Mouse (Mus musculus) neural tube, embryonic 11.5 days (tissue): ENCODE data around the gene Dnajc14. TPM values are rescaled to one million over a fixed set of nuclear protein-coding genes. Genes with fewer than 3 reads are reported as not detected.

Source experiments
- ATAC-seq: fragments of 200-750 bp; cut with Nextera tagmentation; 2 replicates; pipeline ENCODE4 v1.8.0; 2017; ENCODE audit warnings: moderate number of reproducible peaks, mild to moderate bottlenecking, moderate TSS enrichment, moderate library complexity; ENCODE audit not compliant: insufficient read depth, low FRiP score, low TSS enrichment
- DNase-seq: peaks from one replicate; pipeline ENCODE4 v3.0.0-alpha.2; 2015; ENCODE audit warnings: low spot score
- H3K27ac ChIP-seq: fragments of 300-500 bp; sonication (generic); 2 replicates; pipeline ENCODE4 v1.5.1; 2014; ENCODE audit warnings: low read depth, mild to moderate bottlenecking, low read length
- H3K27me3 ChIP-seq: fragments of 300-500 bp; sonication (generic); 2 replicates; pipeline ENCODE4 v1.6.1; 2014; ENCODE audit warnings: mild to moderate bottlenecking, low read length, mixed read lengths; ENCODE audit not compliant: control insufficient read depth, insufficient read depth
- H3K36me3 ChIP-seq: fragments of 300-500 bp; sonication (generic); 2 replicates; pipeline ENCODE4 v1.6.1; 2014; ENCODE audit warnings: mild to moderate bottlenecking, low read length, moderate library complexity, mixed read lengths; ENCODE audit not compliant: control insufficient read depth, insufficient read depth
- H3K4me1 ChIP-seq: fragments of 300-500 bp; sonication (generic); 2 replicates; pipeline ENCODE4 v1.6.1; 2014; ENCODE audit warnings: low read length, mixed read lengths; ENCODE audit not compliant: control insufficient read depth, insufficient read depth
- H3K4me2 ChIP-seq: fragments of 300-500 bp; sonication (generic); 2 replicates; pipeline ENCODE4 v1.6.1; 2014; ENCODE audit warnings: low read depth, mild to moderate bottlenecking, moderate library complexity
- H3K4me3 ChIP-seq: fragments of 300-500 bp; sonication (generic); 2 replicates; pipeline ENCODE4 v1.5.1; 2014; ENCODE audit warnings: low read depth, low read length
- H3K9ac ChIP-seq: fragments of 300-500 bp; sonication (generic); 2 replicates; pipeline ENCODE4 v1.6.1; 2014; ENCODE audit warnings: mild to moderate bottlenecking, low read length
- H3K9me3 ChIP-seq: fragments of 300-500 bp; sonication (generic); 2 replicates; pipeline ENCODE4 v1.6.1; 2016; ENCODE audit warnings: low read length; ENCODE audit not compliant: control insufficient read depth
- WGBS: fragments of 180-500 bp; shearing (Covaris S2); extraction: QIAGEN DNeasy Blood & Tissue Kit; methylation state at CpG from one replicate; pipeline ENCODE4 v1.1.7; 2014; 5-methylcytosine and 5-hydroxymethylcytosine counted together
- polyA plus RNA-seq: library from polyadenylated mRNA; unstranded; fragments of >200 nt; fragmentation: Nextera tagmentation; extraction: Ambion mirVana; gene quantifications from 2 replicates; pipeline ENCODE4 v1.2.1, GENCODE M21; 2014

Dnajc14 gene
- polyA plus RNA-seq, 1 experiment from 2014 or later: 42.8 TPM

GRCm38 (mm10) chr10:128793258-128793657, 10.6 kb upstream of the Dnajc14 start:
- no peaks in the 10 kb centered on the region for H3K9me3 ChIP-seq
- no peak for ATAC-seq

DNA sequence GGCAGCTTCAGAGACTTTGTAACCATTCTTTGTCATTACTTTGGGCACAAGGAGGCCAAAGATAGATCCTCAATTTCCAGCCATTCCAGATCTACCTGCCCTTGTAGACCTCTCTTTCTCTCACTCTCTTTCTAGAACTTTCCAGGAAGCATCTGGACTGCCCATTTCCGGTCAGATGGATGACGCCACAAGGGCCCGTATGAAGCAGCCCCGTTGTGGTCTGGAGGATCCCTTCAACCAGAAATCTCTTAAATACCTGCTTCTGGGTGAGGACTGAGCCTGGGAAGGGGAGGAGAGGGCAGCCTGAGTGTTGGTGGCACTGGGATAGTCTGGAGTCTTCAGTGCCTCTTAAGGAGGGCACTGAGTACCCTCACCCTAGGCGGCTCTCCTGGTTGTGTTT, 9.5 kb upstream of the Dnajc14 start:
- 93% methylated on average over 4 of the region's 5 CpGs for WGBS

More at GRCm38 (mm10) chr10:128793258-128793657, 10.6 kb upstream of the Dnajc14 start:
- 93% methylated on average over 1 of the region's 1 CpGs for WGBS
- DNase-seq: no peak
- Histone ChIP-seq H3K36me3 (no peaks in the 10 kb centered on the region), H3K27me3 (no peaks in the 10 kb centered on the region), H3K4me2 (no peak overlapping the region), H3K4me3 (no peak overlapping the region), H3K4me1 (no peaks in the 10 kb centered on the region), H3K27ac (no peak overlapping the region), H3K9ac (no peak overlapping the region)

DNA sequence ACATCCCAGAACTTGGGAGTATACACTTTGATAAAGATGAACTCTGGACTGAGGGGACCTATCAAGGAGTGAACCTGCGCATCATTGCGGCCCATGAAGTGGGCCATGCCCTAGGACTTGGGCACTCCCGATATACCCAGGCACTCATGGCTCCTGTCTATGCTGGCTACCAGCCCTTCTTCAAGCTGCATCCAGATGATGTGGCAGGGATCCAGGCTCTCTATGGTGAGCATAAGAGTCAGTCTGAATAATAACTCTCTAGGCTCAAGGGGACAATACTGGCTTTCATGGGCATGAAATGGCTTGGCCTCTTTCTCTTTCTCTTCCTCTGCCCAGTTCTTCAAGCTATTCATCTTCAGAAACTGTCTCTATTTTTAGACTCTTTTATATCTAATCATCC, 8.3 kb upstream of the Dnajc14 start:
- WGBS: 96% methylated on average over 3 of the region's 3 CpGs
- DNase-seq: no peak
- no peaks in the 10 kb centered on the region for H3K4me1 ChIP-seq

More for the DNA sequence above, 9.5 kb upstream of the Dnajc14 start:
- Histone ChIP-seq H3K36me3 (no peaks in the 10 kb centered on the region), H3K9me3 (no peaks in the 10 kb centered on the region), H3K4me2 (no peak overlapping the region), H3K27me3 (no peaks in the 10 kb centered on the region), H3K4me1 (no peaks in the 10 kb centered on the region), H3K9ac (no peak overlapping the region), H3K4me3 (no peak overlapping the region), H3K27ac (no peak overlapping the region)
- ATAC-seq (no peak), DNase-seq (no peak)

DNA sequence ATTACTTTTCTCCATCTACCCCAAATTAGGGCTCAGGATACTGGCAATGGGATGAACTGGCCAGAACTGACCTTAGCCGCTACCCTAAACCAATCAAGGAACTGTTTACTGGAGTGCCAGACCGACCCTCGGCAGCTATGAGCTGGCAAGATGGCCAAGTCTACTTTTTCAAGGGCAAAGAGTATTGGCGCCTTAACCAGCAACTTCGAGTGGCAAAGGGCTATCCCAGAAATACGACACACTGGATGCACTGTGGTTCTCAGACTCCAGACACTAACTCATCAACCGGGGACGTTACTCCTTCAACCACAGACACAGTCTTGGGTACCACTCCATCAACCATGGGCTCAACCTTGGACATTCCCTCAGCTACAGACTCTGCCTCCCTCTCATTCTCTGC, 5.2 kb upstream of the Dnajc14 start:
- Histone ChIP-seq H3K4me2 (no peak overlapping the region), H3K4me3 (no peak overlapping the region), H3K9ac (no peak overlapping the region), H3K4me1 (peaks cover 6% of the 10 kb centered on the region; the same call in 1 of the 2 replicates), H3K36me3 (0 out of 2 replicates have a peak, but pooled peaks cover 7% of the 10 kb centered on the region), H3K27ac (no peak overlapping the region), H3K27me3 (no peaks in the 10 kb centered on the region), H3K9me3 (no peaks in the 10 kb centered on the region)
- ATAC-seq: no peak
- DNase-seq: no peak
- WGBS: 95% methylated on average over 8 of the region's 8 CpGs

More for the DNA sequence above, 8.3 kb upstream of the Dnajc14 start:
- ATAC-seq: no peak
- Histone ChIP-seq H3K27ac (no peak overlapping the region), H3K36me3 (no peaks in the 10 kb centered on the region), H3K27me3 (no peaks in the 10 kb centered on the region), H3K9me3 (no peaks in the 10 kb centered on the region), H3K4me3 (no peak overlapping the region), H3K4me2 (no peak overlapping the region), H3K9ac (no peak overlapping the region; the same call in 1 of the 2 replicates)

DNA sequence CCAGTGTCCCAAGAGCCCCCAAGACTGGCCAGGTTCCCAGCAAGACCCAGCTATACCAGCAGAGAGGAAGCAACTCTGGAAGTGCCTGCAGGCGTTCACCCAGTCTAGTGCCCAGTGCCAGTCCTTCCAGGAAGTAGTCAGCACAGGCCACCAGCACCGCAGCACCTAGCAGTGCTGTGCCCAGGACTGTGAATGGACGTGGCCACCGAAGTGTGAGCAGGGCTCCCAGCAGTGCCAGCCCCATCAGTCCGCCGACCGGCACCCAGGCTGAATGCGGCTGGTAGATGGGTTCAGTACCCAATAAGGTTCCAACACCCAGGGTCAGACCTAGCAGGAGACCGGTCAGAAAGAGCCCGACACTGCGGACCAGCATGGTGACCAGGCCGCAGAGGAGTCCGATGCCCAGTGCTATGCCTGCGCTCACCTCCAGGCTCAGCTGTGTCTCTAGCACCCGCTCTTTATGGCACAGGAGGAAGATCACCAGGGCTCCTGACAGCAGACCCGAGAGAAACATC, 1.8 kb upstream of the Dnajc14 start:
- no peaks in the 10 kb centered on the region for H3K9me3 ChIP-seq
- WGBS: 90% methylated on average over 16 of the region's 16 CpGs
- ATAC-seq (no peak), DNase-seq (no peak)
- no peak overlapping the region for H3K4me2 ChIP-seq
- peaks cover 7% of the 10 kb centered on the region; the same call in 1 of the 2 replicates for H3K36me3 ChIP-seq
- no peak overlapping the region for H3K4me3 ChIP-seq
- H3K27ac ChIP-seq: no peak overlapping the region
- no peak overlapping the region for H3K9ac ChIP-seq
- H3K4me1 ChIP-seq: peaks cover 16% of the 10 kb centered on the region
- H3K27me3 ChIP-seq: no peaks in the 10 kb centered on the region

GRCm38 (mm10) chr10:128802956-128803355, 906 bp upstream of the Dnajc14 start:
- no peak for ATAC-seq
- H3K27ac ChIP-seq: no peak overlapping the region

DNA sequence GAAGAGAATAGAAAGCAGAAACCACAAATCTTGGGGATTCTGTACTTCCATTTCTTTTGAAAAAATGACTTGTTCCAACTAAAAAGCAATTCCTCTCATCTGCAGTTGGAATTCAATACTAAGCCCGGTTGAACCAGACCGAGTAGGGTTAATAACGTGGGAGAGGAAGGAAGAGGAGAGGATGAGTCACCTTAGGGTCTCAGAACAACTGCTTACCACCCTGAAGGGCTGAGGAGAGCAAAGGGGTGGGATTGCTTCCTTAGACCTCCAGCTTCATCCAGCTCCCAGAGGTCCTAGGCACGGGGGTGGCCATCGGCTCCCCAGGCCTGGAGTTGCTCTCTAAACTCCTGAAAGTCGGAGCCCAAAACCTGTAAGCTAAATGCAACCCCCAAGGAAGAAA, 501 bp upstream of the Dnajc14 start:
- Histone ChIP-seq H3K9me3 (no peaks in the 10 kb centered on the region), H3K9ac (peak overlapping the region; percentile 83), H3K36me3 (peaks cover 7% of the 10 kb centered on the region; the same call in 1 of the 2 replicates), H3K27ac (no peak overlapping the region), H3K4me2 (peak overlapping the region; percentile 90), H3K27me3 (no peaks in the 10 kb centered on the region), H3K4me1 (peaks cover 24% of the 10 kb centered on the region), H3K4me3 (peak overlapping the region; percentile 76)
- ATAC-seq (no peak), DNase-seq (no peak)
- 23% methylated on average over 6 of the region's 6 CpGs for WGBS

More at GRCm38 (mm10) chr10:128802956-128803355, 906 bp upstream of the Dnajc14 start:
- peak overlapping the region; percentile 90 for H3K4me2 ChIP-seq
- DNase-seq: no peak
- WGBS: 63% methylated on average over 4 of the region's 4 CpGs
- peak overlapping the region; percentile 76; the same call in 1 of the 2 replicates for H3K4me3 ChIP-seq
- peaks cover 7% of the 10 kb centered on the region; the same call in 1 of the 2 replicates for H3K36me3 ChIP-seq
- peak overlapping the region; percentile 83; the same call in 1 of the 2 replicates for H3K9ac ChIP-seq
- no peaks in the 10 kb centered on the region for H3K9me3 ChIP-seq
- no peaks in the 10 kb centered on the region for H3K27me3 ChIP-seq
- H3K4me1 ChIP-seq: peaks cover 24% of the 10 kb centered on the region

DNA sequence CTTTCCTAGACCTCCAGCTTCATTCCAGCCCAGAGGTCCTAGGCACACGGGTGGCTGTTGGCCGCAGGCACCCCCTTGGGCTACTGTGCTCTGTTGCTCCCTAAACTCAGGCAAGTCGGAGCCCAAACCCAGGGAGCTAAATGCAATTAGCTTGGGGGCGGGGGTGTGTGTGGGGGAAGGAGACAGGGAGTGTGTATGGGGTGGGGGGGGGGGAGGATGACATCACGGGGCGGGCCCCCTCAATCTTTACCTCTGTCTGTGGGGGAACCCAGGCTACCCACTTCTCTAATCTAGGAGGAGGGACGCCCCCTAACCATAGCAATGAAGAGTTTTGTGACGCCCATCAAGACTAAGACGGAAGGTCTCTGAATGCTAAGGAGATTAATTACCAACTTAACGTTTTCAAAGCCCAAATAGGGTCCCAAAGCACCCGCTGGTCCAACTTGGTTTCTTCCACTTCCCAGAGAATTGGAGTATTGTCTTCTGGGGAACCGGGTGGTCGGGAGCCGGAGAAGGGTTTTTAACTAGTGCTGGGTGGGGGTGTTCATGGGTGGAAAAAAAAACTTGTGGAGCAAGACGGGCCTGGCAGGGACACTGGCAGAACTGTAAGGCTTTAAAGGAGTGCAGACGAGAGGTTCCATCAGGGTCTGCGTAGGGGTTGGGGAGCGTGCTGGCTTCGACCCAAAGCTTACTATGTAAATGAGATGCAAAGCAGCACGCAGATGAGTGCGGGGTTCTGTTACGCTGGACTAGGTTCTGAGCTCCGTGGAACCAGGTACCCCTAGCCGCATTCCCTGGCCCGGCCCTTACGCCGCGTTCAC, 619 bp downstream of the Dnajc14 start, which contains the start of gene Tmem198b:
TSS of gene Tmem198b (minus strand) at position 100 of the 821 bp plus-strand sequence.
- Histone ChIP-seq H3K36me3 (peaks cover 7% of the 10 kb centered on the region; the same call in 1 of the 2 replicates), H3K4me2 (peak within 1 kb of the TSS; percentile 90), H3K9me3 (no peaks in the 10 kb centered on the region), H3K4me3 (peak within 1 kb of the TSS; percentile 76), H3K9ac (peak within 1 kb of the TSS; percentile 83), H3K27me3 (no peaks in the 10 kb centered on the region), H3K4me1 (peaks cover 24% of the 10 kb centered on the region), H3K27ac (peak within 1 kb of the TSS; percentile 92)
- ATAC-seq (peak; percentile 69), DNase-seq (peak; percentile 82)
- WGBS: 0% methylated on average over 27 of the region's 28 CpGs
